Mouse (Mus musculus) urinary bladder, postnatal 14 days (tissue): ENCODE data around the gene Glrx5.

Experiments used
- DNase-seq: peaks from one replicate; pipeline ENCODE4 v3.0.0; 2021; ENCODE audit warnings: low spot score

The Glrx5 gene

DNA sequence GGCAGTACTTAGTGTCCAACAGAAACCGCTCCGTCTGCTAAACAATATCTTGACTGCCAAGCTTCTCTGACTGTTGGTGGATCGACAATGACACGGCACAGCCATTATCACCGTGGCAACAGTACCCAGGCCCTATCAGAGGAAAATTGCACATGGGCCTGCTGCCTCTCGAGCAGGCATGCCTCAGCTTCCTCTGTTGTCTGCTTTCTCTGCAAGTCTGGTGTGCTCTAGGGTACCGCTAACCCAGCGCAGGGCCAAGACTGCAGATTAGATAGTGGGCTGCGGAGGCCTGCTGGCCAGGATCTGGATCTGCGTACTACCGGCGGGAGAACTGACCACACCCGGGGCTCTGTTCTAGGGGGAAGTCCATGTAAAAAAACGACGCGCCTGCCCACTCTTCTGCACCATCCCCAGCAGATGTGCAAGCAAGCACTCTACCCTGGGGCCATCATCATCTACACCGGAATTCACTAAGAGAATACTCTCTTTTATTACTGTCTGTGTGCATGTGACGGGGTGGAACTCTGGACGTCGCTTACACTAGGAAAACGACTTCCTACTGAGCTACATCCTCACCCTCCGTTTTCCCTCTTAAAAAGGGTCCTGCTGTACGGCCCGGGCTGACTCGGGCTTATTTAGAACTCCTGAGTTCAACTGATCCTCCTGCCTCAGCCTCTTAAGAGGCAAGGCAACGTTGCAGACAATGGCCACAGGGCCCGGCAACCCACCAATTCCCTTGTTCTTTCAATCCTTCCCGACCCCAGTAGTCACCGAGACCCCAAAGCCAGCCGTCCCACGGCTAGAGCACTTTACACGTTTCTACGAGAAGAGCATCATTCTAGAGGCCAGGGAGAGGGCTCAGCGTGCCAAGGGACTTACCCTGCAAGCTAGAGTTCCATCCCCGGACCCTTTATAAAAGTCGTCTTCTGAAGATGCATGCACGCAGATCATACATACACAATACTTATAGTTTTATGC is 1.1 kb upstream of the Glrx5 start:
- no peak for DNase-seq

DNA sequence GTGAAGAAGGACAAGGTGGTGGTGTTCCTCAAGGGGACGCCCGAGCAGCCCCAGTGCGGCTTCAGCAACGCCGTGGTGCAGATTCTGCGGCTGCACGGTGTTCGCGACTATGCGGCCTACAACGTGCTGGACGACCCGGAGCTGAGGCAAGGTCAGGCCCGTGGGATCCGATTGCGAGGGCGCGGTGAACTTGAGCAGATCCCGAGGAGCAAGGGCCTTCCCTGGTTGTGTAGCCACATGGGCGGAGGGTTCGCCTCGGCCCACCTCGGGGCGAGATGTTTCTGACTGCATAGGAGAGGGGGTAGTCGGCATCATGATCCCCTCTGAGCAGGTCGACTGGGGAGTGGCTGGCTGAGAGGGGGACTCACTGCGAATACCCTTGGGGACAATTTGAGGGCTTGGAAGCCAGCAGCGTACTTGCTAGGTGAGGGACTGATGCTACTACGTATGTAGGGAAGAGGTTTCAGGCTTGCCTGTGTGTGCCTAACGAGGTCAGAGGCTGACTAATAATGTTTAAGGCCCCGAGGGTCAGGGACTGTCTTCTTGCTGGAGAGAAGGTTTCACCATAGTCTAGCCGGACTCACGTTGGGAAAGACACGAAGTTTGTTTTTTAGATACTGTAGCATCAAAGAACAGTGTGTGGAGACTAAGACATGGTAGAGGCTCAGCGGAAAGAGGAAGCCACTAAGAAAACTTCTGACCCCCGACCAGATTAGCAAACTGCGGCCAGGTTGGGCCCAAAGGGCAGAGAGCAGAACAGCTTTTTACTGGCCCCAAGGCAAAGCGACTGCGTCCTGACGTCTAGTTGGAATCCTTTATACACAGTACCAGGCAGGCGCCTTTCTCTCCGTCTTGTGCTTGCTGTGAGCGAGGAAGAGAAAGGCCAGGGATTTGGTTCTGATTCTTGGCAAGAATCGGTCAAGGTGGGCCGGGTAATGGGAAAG is 616 bp downstream of the Glrx5 start:
- DNase-seq = no peak

DNA sequence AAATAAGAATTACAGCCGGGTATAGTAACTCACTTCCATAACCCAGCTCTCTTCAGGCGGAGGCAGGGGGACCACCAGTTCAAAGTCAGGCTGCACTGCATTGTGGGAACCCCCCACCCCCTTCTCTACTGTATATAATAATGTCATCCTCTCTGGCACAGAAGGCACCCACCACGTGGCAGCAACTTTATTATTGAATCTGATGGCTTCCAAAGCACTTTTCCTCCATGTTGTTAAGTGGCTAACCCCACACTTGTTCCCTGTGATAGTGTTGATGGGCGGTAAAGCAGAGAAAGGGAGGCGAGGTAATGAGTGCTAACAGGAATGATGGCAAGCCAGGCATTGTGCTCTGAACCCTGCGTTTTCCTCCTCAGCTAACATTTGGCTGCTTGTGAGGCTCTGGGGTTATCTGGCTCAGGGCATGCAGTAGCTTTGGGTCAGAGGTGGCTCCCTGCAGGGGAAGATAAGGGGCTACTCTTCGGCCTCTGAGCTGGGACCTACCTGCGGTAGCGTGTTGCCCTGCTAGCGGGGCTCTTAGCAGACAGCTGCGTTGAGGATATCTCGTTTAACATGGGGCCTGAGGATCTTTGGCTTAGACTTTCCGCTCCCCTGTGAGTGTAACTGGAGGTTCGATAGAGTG is 1.8 kb downstream of the Glrx5 start:
- no peak for DNase-seq

DNA sequence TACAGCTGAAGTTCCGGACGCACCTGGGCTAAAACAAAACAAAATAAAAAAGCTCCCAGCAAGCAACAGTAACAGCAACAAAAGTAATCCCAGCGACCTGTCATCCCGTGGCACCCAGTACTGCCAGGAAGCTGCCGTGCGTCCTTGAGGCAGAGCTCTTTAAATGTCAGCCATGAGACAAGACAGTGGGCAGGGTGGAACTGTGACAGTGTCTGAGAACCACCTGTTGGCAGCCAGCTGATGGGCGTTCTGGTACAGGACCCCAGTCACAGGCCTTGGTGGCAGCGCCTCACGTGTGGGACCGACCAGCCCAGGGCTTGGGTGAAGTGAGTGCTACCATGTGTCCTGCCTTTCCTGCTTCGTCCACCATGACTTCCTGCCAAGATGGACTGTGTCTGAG is 5.7 kb downstream of the Glrx5 start:
- no peak for DNase-seq

DNA sequence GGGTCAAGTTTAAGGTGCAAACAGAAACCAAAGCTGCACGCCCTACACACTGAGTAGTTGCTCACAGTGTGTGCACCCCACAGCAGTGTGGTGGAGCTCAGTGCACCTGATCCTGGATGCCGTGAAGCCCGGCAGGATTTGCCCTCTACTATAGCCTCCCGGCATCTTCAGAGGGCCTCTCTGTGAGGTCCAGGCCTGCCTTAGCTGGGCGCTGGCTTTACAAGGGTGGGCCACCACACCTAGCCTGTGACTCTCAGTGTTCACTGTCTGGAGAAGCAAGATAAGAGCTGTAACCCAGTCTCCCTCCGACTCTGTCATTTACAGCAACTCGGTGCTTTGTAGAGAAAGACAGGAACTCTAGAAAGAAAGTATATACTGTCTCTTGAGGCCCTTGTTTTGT is 6.4 kb downstream of the Glrx5 start:
- no peak for DNase-seq

DNA sequence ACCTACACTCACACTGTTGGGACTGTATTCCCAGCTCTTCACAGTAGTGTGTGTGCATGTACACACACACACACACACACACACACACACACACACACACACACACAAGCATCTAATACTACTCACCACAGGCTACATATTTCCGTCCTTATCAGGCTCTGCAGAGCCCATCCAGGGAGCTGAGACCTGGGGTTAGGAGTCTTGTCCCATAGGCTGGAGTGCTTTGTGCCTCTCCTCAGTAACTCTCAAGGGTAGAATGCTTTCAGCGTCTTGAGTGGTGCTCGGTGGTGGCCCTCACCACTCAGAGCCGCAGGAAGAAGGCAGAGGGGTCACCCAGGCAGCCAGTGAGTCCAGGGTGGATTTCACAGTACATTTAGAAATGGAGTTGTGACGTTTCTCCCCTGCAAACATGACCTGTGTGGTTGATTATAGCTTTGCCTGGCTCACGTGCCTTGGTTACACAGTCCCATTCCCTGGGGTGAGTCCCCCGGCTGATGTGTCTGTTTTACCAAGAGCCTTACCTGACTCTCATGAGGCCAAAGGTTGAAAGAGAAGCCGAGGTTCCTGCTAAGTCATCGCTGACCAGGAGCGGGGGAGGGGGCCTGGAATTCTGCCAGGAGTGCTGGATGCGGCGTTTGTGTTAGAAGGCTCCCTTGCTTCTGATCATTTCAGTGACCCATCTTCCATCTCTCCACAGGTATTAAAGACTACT is 7.2 kb downstream of the Glrx5 start:
- DNase-seq = no peak

DNA sequence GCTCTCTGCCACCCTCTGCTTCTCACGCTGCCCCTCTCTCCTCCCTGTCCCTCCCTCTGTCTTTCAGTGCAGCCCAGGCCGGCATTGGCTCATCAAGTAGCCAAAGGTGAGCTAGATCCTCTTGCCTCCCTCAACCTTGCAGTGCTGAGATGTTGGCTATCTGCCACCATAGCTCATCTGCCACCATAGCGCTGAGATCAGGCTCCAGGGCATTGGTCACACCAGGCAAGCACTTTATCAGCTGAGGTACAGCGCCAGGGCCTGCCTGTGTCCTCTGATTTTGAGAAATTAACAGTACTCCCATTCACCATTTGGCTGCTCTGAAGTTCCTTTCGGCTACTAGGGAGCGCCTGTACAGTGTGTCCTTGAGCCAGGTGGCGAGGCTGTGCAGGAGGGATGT is 8.5 kb downstream of the Glrx5 start:
- no peak for DNase-seq

DNA sequence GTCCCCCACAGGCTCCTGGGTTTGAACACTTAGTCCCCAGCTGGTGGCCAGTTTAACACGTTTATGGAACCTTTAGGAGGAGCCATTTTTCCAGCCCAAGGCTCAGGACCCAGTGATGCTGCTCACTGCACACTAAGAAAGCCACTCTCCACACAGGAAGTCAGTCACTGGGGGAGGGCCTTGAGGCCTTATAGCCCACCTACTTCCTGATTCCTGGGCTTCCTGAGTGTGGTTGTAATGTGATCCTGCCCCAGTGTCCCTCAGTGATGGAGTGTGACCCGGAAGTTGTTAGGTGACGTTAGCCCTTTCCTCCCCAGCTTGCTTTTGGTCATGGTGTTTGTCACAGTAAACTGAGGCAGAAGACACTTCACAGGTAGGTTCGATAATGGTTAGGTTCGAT is 10.6 kb downstream of the Glrx5 start:
- DNase-seq = no peak

DNA sequence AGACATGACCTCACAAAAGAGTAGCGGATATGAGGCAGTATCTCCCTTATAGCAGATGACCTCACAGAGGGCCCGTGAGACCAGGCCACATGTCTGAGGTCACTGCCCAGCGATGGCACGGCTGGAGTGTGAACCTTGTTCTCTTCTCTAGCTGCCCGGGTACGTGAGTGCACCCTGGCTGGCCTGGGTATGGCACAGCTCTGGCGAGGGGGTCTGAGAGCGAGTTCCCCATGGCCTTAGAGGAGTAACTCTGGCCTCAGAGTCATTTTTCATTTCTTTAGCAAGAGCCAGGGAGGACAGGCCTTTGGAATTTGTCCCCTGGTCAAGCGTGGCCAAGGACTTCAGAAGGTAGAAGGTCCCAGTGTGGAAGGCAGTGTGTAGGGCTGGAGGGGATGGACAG is 12.3 kb downstream of the Glrx5 start:
- DNase-seq = no peak

DNA sequence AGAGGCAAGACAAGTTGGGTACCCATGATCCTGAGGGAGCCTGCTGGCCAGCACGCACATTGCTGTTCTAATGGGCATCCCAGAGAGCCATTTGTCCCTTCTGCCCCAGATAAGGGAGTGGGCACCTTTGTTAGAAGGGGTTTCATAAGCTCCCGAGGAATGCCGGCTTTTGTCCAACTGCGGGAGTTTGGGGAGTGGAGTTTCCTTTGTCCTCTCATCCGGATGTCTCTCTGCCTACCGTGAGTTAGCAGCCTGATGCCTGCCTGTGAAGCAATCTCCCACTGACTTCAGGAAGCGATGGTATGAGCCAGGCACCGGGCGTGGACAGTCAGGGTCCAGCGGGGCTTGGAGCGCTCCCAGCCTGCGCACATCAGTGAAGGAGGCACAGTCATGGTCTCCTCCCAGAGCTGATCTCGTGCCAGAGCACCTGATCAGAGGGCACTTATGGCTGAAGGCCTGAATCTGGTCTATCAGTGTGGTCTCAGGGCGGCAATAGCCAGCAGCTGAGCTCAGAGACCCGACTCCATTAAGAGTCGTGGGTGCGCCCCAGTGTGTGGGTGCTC is 15.9 kb downstream of the Glrx5 start:
- no peak for DNase-seq

DNA sequence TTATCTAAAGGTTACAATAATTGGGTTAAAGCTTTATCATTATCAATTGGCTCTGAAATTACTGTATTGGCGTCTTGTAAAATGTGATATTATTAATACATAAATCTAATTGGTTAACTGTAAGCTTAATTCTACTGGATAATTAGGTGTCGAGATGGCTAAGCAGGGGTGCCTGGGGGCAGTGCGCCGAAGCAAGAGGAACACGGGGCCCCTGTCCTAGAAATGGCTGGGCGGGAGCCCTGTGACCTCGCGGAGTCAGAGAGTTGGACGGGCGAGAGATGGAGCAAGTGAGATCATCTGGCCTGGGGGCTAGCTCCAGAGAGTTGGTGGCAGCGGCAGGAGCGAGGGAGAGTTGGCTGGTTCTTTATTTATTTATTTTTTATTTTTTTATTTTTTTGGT is 17.3 kb downstream of the Glrx5 start:
- DNase-seq = no peak

DNA sequence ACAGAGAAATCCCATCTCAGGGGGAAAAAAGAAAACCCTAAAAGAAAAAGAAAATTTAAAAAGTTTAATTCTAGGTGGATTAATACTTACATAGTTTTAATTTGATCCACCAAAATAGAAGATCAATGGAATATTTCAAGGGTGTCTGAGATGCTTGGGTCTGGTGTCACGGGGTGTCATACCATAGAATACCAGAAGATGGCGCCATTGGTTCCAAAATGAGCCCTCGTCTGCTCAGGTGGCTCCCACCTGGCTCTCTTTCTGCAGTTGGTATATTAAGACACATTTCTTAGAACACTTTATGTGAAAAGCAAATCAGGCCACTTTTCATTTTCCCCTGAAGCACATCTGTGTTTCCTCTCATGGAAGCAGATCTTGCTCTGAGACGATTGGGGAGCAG is 18.4 kb downstream of the Glrx5 start:
- DNase-seq = peak; percentile 46

DNA sequence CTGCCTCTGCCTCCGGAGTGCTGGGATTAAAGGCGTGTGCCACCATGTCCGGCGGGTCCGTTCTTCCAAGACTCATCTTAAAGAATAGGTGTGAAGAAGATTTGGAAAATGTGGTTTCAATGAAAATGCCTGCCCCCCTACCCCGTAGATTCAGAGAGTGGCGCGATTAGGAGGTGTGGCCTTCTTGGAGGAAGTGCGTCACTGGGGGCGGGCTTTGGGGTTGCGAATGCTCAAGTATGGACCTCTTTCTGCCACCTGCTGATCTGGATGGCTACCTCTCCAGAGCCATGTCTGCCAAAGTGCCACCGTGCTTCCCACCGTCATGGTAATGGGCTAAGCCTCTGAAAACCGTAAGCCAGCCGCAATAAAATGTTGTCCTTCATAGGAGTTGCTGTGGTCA is 21.6 kb downstream of the Glrx5 start:
- DNase-seq = no peak

DNA sequence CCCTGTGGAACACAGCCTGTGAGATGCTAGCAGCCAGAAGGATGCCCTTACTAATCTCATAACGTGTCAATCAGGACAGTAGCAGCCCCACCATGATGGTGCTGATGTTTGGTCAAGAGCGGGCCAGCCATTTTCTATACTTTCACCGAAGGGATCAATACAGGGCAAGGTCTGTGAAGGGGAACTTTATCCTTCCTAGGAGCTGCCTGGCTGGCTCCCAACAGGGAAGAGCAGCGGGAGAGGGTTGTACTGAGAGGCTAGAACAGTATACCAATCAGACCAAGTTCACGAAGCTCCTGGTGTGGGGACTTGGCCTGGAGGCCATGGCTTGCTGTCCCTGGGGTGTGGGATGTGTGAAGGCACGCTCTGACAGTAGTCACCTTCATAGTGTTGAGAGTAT is 22.8 kb downstream of the Glrx5 start:
- DNase-seq = no peak

DNA sequence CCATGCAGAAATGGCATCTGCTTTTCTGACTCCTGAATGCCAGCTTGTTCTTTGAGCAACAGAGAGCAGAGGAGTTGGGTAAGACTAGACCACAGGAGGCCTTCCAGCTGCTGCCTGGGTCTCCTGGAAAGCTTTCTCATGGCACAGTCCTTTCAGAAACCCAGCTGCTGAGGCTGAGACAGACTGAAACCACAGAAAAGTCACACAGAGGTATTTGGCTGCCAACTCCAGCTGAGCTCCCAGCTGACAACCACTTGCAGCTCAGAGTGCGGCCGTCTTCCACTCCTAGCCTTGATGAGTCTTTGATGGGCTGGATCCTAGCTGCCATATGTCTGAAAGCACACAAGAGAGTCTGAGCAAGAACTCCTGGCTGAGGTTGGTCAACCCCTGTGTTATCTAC is 27.5 kb downstream of the Glrx5 start:
- no peak for DNase-seq

DNA sequence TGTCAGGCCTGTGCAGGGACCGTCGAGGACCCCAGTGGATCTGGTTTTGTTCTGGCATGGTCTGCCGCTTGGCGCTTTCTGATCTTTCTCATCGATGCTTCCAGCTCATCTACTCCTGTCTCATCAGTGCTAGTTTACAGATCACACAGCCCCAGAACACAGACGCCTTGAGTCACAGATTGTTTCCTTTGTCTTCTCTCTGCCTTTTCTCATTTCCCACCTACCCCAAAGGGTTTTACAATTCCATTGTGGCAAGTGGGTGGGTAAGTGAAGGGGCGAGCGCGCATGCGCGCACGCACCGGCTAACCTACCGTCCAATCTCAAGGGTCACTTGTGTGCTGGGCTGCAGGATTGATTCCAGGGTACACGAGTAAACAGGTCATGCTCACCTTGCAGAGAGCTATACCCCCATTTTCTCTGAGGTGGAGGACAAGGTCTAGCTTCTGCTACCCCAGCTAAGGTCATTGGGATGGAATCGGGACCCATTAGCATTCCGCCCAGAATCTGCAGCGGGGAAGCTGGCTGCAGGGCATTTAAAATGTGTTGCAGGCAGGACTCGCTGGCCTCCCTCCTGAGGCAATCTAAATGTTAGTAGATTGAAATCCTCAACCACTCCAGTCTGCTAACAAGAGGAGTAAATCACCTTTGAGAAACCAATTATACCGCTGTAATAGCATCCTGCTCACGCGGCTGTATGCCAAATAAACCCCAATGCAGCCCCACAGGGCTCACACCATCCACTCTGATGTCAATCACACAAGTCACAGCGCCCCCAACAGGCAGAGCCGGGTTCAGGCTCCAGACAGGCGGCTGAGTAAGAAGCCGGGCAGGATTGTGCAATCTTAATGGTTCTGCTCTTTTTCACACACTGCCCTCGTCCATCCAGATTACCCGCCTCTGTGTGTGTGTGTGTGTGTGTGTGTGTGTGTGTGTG is 31.0 kb downstream of the Glrx5 start:
- peak; percentile 17 for DNase-seq

DNA sequence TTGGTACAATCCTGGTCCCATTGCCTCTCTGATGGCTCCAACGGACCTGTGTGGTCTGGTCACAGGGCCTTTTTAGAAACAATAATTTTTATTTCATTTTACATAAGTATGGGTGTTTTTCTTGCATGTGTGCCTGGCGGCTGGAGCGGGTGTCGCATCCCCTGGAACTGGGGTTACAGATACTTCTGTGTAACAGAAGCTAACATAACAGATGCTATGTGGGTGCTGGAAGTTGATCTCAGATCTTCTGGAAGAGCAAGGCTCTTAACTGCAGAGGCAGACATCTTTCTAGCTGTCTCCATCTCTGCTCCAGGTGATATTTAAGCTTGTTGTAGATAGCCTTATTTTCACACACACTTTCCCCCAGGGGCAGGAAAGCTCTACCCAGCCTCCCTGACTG is 31.7 kb downstream of the Glrx5 start:
- DNase-seq = no peak

DNA sequence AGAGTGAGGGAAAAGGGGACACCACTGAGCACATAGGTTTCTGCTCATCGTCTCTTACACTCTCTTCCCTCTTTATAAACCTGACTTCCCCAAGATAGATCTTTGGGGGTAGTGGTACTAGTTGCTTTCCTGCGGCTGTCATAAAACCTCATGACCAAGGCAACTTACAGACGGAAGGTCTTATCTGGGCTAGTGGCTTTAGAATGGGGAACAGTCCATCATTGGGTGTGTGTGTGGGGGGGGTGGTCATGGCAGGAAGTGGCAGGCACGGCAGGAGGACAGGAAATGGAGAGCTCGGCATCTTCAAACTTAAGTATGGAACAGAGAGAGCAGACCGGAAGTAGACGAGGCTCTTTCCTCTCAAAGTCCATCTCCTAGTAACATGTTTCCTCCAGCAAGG is 32.6 kb downstream of the Glrx5 start:
- DNase-seq = no peak

DNA sequence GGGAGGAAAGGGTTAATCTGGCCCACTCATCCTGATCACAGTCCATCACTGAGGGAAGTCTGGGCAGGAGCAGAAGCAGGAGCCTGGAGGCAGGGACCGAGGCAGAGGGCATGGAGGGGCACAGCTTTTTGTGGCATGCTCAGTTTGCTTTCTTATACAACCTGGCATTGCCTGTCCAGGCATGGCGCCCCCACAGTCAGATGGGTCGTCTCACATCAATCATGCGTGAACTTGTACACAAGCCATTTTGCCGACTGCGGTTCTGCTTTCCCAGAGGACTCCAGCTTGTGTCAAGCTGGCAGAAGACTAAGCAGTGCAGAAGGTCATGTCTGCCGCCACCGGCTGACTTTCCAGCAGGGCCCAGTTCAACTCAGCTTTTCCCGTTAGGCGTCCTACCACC is 34.0 kb downstream of the Glrx5 start:
- no peak for DNase-seq

DNA sequence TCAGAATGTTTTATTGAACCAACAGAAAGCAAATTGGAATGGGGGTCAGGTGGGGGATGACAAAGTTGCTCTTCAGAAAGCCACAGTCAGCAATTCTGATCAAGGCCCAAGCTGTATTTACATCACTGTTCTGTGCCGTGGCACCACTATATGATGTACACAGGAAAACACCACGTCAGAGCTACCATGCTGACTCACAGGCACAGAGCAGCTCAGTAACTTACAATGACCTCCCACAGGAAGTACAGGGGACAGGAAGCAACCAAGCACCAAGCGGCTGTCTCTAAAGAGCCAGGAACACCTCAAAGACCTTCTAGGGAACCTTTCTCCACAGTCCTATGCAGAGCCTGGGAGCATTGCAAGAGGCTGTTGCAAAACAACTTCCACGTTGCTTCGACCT is 36.4 kb downstream of the Glrx5 start:
- no peak for DNase-seq
